Mouse (Mus musculus): ENCODE data around the gene Gm10112. TPM values are rescaled to one million over a fixed set of nuclear protein-coding genes. Genes with fewer than 3 reads are reported as not detected.

Gene Gm10112
- total RNA-seq (2022) = not detected

DNA sequence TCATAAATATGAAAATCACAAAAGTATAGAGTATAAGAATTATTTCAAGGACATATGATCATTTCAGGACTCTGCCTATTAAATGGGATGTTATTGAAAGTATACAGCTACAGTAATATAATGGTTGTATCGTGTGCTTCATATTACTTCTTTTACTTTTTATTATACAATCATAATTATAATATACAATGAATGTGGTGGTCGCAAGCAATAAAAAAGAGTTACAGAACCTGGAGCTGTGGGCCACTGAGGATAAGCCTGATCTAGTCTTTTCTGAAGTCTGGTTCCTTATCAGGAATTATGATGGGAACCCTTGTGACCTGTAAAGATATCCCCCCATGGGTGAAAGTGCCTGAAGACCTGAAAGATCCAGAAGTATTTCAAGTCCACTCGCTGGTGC, at the start of gene Gm10112:
TSS of gene Gm10112 (plus strand) at position 301 of the 400 bp plus-strand sequence.
- DNase-seq (ENCODE audit: low spot score in 2 of 2) = no peak

DNA sequence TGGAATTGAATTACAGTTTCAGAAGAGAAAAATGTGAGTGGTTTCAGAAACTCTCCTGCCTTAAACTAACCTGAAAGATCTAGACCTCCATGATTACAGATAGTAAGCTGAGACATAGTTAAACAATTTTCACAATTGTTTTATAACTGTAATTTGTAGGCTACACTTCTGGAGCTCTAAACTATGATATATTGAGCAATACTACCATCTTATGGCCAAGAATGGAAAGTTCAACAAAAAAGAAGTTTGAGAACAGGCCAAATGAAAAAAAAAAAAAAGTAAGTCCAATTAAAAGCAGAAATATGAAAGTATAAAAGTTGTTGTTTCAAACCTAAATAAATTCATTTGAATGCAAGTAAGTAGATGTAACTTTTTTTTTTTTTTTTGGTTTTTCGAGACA, 21.4 kb downstream of the Gm10112 start:
- no peak for DNase-seq (ENCODE audit: low spot score in 2 of 2)

DNA sequence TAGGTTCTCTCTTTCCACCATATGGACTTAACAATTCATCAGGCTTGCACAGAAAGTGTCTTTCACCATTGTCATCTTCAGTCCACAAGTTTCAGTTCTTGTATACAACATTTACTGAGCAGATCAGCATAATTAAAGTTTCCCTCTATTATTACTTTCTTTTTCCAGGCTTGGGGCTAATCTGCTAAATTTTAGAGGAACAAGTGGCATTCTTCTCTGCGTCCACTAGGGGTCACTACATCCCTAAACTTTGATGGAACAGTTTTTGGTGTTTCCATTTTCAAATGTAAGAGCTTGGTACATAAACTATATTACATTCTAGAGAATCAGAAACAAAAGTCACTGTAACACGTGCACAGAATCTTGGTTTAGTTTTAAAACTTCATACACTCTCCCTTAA, 28.2 kb downstream of the Gm10112 start:
- no peak for DNase-seq (ENCODE audit: low spot score in 2 of 2)

DNA sequence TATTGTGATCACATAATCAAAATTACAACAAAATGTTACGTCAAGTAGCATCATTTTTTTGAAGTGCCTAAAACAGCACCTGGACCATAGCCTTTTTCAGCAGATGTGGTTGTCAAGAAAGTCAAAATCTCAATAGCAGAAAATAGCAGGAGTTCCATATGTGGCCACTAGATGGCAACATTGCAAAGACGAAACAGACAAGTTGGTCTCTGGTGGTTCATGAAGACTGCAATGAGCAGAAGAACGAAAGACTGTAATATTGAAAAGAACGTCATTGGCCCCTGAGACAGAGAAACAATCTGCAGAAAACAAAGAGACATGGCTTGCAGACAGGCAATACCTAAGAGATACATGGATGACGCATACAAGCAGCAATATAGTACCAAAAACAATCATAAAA, 42.1 kb downstream of the Gm10112 start:
- peak; percentile 2 to 9 for DNase-seq (ENCODE audit: low spot score in 2 of 2)

Other genes starting within 250 kb of the Gm10112 start
- gene Cylc1, start 57.9 kb upstream of the Gm10112 start, total RNA-seq (2022) = not detected

All from left cerebral cortex, adult 8-10 months (tissue).